Mouse (Mus musculus): ENCODE results near the gene Gse1.
A peak's percentile ranks its signal among the peaks of the same experiment; 100 is the strongest.

Gene Gse1

GRCm38 (mm10) chr8:120553441-120554123, 325.3 kb downstream of the Gse1 start:
- no peak for DNase-seq (ENCODE audit: low spot score)

GRCm38 (mm10) chr8:120554466-120555039, 326.3 kb downstream of the Gse1 start:
- no peak for DNase-seq (ENCODE audit: low spot score)

DNA sequence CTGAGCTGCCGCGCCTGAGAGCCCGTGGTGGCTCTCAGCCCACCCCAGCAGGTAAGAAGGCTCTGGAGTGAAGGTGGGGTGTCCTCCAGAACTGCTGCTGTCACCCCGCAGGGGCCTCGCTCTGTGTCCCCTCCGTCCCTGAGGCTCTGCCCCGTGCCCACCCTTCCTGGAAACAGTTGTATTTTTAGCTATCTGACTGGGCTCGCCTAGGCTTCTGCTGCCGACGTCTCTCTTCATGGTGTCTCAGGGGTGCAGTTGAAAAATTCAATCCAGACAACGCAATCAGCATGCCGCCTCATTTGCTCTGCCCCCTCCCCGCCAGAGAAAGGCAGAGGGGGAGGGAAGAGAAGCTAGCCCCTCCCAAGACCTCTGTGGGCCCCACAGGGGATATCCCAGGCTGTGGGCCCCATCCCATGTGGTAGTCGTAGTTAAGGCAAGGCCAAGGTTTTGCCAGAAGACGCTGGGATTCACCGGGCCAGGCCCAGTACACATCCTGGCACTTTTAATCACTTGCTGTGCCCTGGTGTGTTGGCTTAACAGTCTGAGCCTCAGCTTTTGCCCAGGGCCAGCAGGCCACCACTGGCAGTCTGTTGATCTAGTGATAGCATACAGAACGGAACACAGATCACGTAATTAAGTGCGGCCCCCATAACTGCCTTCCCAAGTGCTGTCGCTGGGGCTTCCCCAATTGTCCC, 328.1 kb downstream of the Gse1 start:
- DNase-seq (ENCODE audit: low spot score) = no peak

DNA sequence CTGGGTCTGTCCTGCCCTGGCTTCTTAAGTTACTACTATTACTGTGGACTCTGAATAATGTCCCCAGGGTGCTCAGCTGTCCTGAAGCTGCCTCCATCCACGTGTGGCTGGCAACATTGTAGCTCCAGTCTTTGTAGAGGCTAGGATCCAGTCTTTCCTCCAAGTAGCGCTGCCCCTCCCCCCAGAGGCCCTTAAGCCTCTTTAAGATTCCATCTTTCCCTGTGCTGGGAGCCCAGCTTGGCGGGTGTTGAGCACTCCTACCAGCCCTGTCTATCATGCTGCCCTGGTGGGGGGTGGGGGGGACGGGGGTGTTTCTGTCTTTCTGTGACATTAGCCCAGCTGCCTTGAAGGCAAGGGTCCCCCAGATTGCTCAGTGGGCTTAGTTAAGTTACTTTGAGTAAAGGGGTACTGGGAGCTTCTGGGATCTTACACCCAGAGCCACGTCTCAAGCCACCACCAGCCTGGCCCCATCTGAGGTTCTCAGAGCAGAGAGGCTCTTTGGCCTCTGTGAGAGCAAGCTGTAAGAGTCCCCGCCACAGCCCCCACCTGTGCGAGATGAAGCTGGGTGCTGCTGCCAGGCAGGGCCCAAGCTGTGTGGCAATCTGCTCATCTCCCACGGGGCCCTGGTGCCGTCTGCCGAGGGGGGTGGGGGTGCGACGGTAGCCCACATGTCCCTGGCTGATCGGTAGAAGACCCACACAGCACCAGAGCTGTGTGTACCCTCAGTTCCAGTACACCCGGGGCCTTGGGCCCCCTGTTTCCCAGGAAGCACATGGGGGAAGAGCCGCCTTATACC, 329.1 kb downstream of the Gse1 start:
- DNase-seq (ENCODE audit: low spot score) = no peak

DNA sequence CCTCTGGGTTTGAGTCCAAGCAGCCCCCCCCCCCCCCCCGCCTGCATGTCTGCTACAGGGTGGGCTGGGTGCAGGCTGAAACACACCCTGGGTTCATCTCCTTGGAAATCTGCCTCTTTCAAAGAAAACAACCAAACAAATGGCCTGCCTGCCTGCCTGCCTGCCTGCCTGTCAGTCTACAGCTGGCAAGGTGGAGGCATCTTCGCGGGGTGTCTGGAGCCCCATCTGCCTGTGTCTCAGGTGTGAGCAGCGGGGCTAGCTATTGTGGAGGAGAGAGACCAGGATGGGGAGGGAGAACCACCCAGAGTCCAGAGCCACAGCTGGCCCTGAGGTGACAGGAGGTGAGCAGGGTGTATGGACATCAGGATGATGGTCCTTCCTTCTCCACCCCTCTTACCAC, 329.9 kb downstream of the Gse1 start:
- DNase-seq (ENCODE audit: low spot score) = no peak

DNA sequence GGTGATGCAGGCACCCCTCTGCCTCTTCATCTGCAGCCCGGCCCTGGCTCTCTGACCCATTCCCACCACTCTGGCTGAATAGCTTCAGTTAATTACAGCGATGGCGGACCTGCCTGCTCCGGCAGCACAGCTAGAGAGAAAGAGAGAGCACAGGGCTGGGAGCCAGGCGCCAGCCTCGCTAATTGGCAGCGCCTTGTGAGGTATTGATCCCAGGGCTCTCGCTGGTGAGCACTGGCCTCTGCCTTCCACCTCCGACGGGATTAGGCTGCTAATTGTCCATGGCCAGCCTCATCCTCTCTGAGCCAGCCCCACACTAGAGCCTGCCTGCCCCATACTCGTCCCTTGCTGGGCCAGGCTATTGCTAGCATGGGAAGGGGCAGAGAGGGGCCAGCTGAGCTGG, 331.4 kb downstream of the Gse1 start:
- no peak for DNase-seq (ENCODE audit: low spot score)

GRCm38 (mm10) chr8:120560535-120560934, 332.3 kb downstream of the Gse1 start:
- no peak for DNase-seq (ENCODE audit: low spot score)

- DNase-seq (ENCODE audit: low spot score) = no peak
Measured at GRCm38 (mm10) chr8:120561539-120562435, 333.5 kb downstream of the Gse1 start.

DNA sequence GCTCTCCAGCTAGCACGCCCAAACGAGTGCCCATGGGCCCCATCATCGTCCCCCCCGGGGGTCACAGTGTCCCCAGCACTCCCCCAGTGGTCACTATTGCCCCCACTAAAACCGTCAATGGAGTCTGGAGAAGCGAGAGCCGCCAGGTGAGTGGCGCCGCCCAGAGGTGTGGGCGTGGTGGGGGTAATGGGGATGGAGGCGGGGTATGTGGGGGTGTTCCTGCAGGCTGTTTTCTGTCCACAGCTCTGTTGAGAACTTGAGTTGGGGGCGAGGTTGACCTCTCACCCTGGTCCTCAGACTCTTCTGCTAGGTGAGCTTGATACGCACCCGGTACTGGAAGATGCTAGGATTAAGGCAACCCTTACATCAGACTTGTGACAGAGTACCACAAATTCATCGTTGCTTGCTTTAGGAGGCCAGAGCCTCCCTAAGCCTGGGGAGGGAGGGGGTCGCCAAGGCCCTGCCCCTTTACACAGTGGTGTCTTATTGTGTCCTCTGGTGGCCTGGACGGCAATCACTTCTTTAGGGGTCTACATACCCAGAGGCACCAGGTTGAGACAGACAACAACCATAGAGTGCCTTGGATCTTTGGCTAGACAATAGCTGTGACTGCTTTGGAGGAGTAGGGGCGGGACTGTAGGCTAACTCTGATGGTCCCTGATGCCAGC, 334.6 kb downstream of the Gse1 start:
- DNase-seq (ENCODE audit: low spot score) = no peak

- peak; percentile 17 for DNase-seq (ENCODE audit: low spot score)
Measured at GRCm38 (mm10) chr8:120563348-120563724, 335.1 kb downstream of the Gse1 start.

- peak; percentile 74 for DNase-seq (ENCODE audit: low spot score)
Measured at GRCm38 (mm10) chr8:120563851-120564837, 335.9 kb downstream of the Gse1 start.

DNA sequence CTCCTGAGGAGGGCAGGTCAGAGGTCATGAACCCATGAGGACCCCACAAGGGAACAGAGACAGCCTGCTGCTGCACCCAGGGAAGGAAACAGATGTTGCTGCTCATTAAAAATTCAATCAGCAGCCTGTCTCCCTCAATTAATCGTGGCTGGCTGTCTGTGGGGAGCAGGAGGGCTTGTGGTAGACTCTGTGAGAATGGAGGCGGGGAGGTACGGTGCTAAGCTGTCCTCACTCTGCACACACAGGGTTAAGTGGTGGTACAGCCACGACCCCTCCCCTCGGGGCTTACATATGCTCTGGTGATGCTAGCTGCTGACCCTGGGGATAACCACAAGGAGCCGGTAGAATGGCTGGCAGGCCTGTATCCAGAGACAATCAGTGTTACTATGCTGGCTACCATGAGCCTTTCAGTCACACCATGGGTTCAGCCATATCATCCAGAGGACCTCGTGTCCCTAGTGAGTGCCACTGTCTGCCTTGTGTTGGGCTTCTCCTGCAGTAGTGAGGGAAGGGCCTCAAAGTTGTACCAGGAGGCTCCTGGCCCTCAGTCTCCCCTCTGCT, 337.0 kb downstream of the Gse1 start:
- DNase-seq (ENCODE audit: low spot score) = no peak

DNA sequence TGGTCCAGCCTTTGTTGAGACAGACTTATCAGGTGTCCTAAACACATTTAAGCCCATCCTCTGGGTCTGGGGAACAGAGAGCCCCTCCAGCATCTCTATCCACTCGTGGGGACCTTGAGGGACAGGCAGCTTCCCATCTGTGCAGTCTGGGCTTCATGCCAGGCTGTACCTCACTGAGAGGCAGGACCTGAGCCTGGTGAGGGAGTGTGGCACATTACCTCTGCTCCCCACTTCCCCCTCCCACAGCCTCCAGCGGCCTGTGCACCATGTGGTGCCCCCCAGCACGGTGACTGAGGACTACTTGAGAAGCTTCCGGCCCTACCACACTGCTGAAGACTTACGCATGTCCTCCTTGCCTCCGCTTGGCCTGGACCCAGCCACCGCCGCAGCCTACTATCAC, 338.4 kb downstream of the Gse1 start:
- DNase-seq (ENCODE audit: low spot score) = no peak

GRCm38 (mm10) chr8:120567731-120568130, 339.5 kb downstream of the Gse1 start:
- DNase-seq (ENCODE audit: low spot score) = no peak

- DNase-seq (ENCODE audit: low spot score) = no peak
Measured at GRCm38 (mm10) chr8:120568164-120568798, 340.0 kb downstream of the Gse1 start.

GRCm38 (mm10) chr8:120569123-120569522, 340.9 kb downstream of the Gse1 start:
- DNase-seq (ENCODE audit: low spot score) = no peak

DNA sequence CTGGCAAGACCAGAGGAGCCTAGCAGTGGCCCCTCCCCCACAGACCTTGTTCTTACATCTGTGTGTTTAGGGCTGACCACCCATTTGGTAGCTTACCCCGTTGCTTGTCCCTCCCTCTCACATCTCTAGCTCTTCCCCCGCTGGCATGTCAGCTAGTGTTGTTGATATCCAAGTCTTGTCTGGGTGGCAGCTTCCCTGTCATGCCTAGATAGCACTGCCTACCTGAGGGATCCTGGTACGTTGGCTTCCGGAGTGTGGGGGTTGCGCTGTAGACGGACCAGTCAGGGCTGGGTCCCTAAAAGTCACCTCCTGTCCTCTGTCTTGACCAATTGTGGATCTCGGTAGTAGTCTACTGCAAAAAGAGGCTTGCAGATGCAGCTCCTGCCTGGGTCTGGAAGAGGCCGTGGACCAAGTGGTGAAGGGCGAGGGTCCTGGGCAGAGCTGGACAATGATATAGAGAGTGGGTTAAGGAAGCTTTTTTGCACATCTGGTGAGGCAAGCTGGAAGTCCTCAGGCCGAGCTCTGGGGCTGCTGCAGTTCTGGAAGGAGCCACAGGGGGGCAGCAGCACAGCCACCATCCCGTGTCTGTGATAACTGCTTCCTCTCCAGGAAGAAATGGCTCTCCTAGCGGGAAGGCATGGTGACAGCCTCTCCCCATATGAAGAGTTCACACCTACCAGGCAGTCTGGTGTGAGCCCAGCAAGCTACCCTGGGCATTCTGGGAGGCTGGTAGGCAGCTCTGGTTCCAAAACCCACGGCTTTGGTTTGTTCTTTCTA, 341.9 kb downstream of the Gse1 start:
- DNase-seq (ENCODE audit: low spot score) = peak; percentile 65

DNA sequence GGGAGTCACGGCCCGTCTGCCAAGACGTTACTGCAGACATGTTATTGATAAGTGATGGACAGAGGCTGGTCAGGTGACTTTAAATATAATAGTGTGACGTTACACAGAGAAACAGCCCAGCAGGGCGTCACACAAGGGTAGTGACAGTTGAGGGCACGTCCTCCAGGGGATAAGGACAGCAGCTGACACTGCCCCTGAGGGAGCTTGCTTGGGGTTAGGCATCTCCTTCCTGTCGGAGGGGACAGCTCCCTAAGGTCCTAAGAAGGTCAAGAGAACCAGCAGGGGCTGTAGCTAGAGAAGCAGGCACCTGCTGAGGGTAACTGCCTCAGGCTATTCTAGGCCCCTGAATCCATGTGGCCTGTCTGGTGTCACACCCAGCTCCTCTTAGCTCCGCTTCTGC, 343.3 kb downstream of the Gse1 start:
- DNase-seq (ENCODE audit: low spot score) = no peak
